Mouse (Mus musculus) thymus, adult 2 months (tissue): Measurements from ENCODE around the gene Rrn3.

Experiments
- CTCF ChIP-seq: fragments of 200-500 bp; IDR thresholded peaks from 2 replicates; pipeline ENCODE4 v1.5.1; 2012; ENCODE audit warnings: mild to moderate bottlenecking, control low read depth, low read length, moderate library complexity, borderline replicate concordance; ENCODE audit not compliant: control insufficient read depth, poor library complexity, insufficient read depth; ENCODE audit errors: extremely low read depth
- POLR2A ChIP-seq: fragments of 200-500 bp; IDR thresholded peaks from 2 replicates; pipeline ENCODE4 v1.6.1; 2012; ENCODE audit warnings: mild to moderate bottlenecking, low read length, control low read depth, moderate library complexity; ENCODE audit not compliant: control insufficient read depth, poor library complexity, insufficient read depth; ENCODE audit errors: extremely low read depth

GRCm38 (mm10) chr16:13818560-13819393 lies 38.3 kb downstream of the Rrn3 start, which contains the start of gene Ntan1:
- peak; percentile 41 for TF ChIP-seq POLR2A
- TF ChIP-seq CTCF = no peak
